Mouse (Mus musculus) ES-Bruce4 (cell line): ENCODE measurements at regions not wholly inside any gene's neighbourhood (a gene's known extent, or its start where the extent isn't known, plus 50 kb on each side); places are given as distances from the start of the nearest gene placed in this dataset.

Experiments used
- CTCF ChIP-seq: IDR thresholded peaks from one replicate; pipeline ENCODE4 v1.8.1; 2011; ENCODE audit warnings: low read depth, low read length
- EP300 ChIP-seq: IDR thresholded peaks from 2 replicates; pipeline ENCODE4 v1.6.1; 2011; ENCODE audit warnings: low read depth, low read length; ENCODE audit not compliant: insufficient read depth

GRCm38 (mm10) chr2:105507160-105507559 lies 108.0 kb upstream of the Rcn1 start:
- TF ChIP-seq CTCF (no peak), EP300 (no peak)
